Mouse (Mus musculus) activated CD4-positive, CD25-positive, alpha-beta regulatory T cell, adult 4 months (primary cell): ENCODE results near the gene Mto1. TPM values are rescaled to one million over a fixed set of nuclear protein-coding genes. Genes with fewer than 3 reads are reported as not detected.
"Not testable (repeated sequence)": the region's sequence is repeated elsewhere in the genome, so short reads cannot be mapped to it uniquely, and the experiment has no call there.

Experiments used
- ATAC-seq: one replicate; pipeline ENCODE4 v1.8.0; 2017
- polyA plus RNA-seq, 2 experiments: library from polyadenylated mRNA; unstranded; fragments of 100-300 nt; shearing (Covaris generic); gene quantifications; one replicate each; pipeline ENCODE4 v1.2.1; 2017

Gene Mto1
- polyA plus RNA-seq, 2 experiments from 2014 or later, result 11.6 to 14.8 TPM

- ATAC-seq, result no peak
These were observed 58.7 kb downstream of the Mto1 start for GRCm38 (mm10) chr9:78506722-78507077.

- ATAC-seq, result no peak
These were observed 60.2 kb downstream of the Mto1 start for GRCm38 (mm10) chr9:78508106-78508786.

GRCm38 (mm10) chr9:78511705-78512104 is 63.7 kb downstream of the Mto1 start:
- ATAC-seq, result no peak

GRCm38 (mm10) chr9:78513776-78514500 is 65.9 kb downstream of the Mto1 start:
- no peak for ATAC-seq

- no peak for ATAC-seq
These were observed 66.7 kb downstream of the Mto1 start for GRCm38 (mm10) chr9:78514681-78515080.

- no peak for ATAC-seq
These were observed 68.1 kb downstream of the Mto1 start for GRCm38 (mm10) chr9:78516125-78516524.

- not testable (repeated sequence) for ATAC-seq
These were observed 69.2 kb downstream of the Mto1 start for GRCm38 (mm10) chr9:78517237-78517636.

GRCm38 (mm10) chr9:78520127-78520779 is 72.2 kb downstream of the Mto1 start:
- ATAC-seq, result no peak

GRCm38 (mm10) chr9:78520780-78521601 is 73.0 kb downstream of the Mto1 start:
- peak; percentile 34 for ATAC-seq

GRCm38 (mm10) chr9:78521689-78522088 is 73.7 kb downstream of the Mto1 start:
- peak; percentile 80 for ATAC-seq

Other genes starting within 250 kb of the Mto1 start
- not detected for gene Gsta1, start 217.6 kb upstream of the Mto1 start, polyA plus RNA-seq
- gene Gm3776, start 191.1 kb upstream of the Mto1 start, polyA plus RNA-seq, result not detected
- not detected for gene Gm10639, start 158.3 kb upstream of the Mto1 start, polyA plus RNA-seq
- gene Omt2a, start 133.4 kb upstream of the Mto1 start, polyA plus RNA-seq, result not detected
- gene Omt2b, start 120.6 kb upstream of the Mto1 start, polyA plus RNA-seq, result not detected
- not detected for gene Gsta2, start 92.4 kb upstream of the Mto1 start, polyA plus RNA-seq
- not detected for gene Dppa5a, start 80.0 kb upstream of the Mto1 start, polyA plus RNA-seq
- gene Ooep, start 69.5 kb upstream of the Mto1 start, polyA plus RNA-seq, result under 1 TPM in 1 of 2 experiments, not detected in 1; 0.16 TPM
- 1 to 10 TPM; 2.7 to 3.1 TPM for gene Ddx43, start 52.4 kb upstream of the Mto1 start, polyA plus RNA-seq
- gene Cgas, start 5.0 kb upstream of the Mto1 start, polyA plus RNA-seq, result 1 to 10 TPM; 2.6 to 3.4 TPM
- gene Gm17324, start 578 bp downstream of the Mto1 start, polyA plus RNA-seq, result not detected
- gene Eef1a1, start 40.9 kb downstream of the Mto1 start, polyA plus RNA-seq, result over 10,000 TPM; 10,605 to 11,851 TPM
- 10 to 100 TPM in 1 of 2 experiments, 1 to 10 TPM in 1; 9.3 to 11.3 TPM for gene Slc17a5, start 139.8 kb downstream of the Mto1 start, polyA plus RNA-seq
- under 1 TPM in 1 of 2 experiments, not detected in 1; 0.13 TPM for gene Cd109, start 167.3 kb downstream of the Mto1 start, polyA plus RNA-seq